Mouse (Mus musculus) heart, postnatal 36 days (tissue): ENCODE results near the gene Hoxb8. TPM values are rescaled to one million over a fixed set of nuclear protein-coding genes. Genes with fewer than 3 reads are reported as not detected.

ENCODE experiments used
- DNase-seq, 2 experiments: peaks; one replicate each; pipeline ENCODE4 v3.0.0; 2021 to 2022
- intact Hi-C: fragments of 180-260 bp; cut with DNase I; formaldehyde crosslinking; loops from one replicate; pipeline ENCODE4 v1.15.1; 2025
- total RNA-seq, 2 experiments: library from RNA; stranded (reverse); gene quantifications; 2 replicates each; pipeline ENCODE4 v1.2.3; 2021

The Hoxb8 gene
- total RNA-seq, 2 experiments from 2014 or later: not detected

DNA sequence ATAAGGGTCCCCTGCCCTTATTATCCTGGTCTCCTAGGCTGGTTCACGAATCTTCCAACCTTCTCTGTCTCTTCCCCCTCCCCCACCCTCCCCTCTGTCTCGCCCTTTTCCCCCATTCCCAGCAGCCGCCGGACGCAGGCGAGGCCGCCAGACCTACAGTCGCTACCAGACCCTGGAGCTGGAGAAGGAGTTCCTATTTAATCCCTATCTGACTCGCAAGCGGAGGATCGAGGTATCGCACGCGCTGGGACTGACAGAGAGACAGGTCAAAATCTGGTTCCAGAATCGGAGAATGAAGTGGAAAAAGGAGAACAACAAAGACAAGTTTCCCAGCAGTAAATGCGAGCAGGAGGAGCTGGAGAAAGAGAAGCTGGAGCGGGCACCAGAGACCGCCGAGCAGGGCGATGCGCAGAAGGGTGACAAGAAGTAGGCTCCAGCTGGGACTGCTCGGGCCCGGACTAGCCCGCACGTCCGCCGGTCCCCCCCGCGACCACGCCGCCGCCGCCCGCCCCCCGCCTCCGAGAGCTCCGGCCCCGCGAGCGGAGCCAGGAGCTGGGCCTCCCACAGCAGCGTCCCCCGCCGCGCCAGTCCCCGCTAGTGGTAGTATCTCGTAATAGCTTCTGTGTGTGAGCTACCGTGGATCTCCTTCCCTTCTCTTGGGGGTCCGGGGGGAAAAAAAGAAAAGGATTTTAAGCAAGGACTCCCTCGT lies 2.5 kb downstream of the Hoxb8 start:
- intact Hi-C loops: loop anchor here (5.0 kb wide), 1 partner anchor 277 kb away; the partner anchor contains the start of gene Igf2bp1
- DNase-seq: no peak

DNA sequence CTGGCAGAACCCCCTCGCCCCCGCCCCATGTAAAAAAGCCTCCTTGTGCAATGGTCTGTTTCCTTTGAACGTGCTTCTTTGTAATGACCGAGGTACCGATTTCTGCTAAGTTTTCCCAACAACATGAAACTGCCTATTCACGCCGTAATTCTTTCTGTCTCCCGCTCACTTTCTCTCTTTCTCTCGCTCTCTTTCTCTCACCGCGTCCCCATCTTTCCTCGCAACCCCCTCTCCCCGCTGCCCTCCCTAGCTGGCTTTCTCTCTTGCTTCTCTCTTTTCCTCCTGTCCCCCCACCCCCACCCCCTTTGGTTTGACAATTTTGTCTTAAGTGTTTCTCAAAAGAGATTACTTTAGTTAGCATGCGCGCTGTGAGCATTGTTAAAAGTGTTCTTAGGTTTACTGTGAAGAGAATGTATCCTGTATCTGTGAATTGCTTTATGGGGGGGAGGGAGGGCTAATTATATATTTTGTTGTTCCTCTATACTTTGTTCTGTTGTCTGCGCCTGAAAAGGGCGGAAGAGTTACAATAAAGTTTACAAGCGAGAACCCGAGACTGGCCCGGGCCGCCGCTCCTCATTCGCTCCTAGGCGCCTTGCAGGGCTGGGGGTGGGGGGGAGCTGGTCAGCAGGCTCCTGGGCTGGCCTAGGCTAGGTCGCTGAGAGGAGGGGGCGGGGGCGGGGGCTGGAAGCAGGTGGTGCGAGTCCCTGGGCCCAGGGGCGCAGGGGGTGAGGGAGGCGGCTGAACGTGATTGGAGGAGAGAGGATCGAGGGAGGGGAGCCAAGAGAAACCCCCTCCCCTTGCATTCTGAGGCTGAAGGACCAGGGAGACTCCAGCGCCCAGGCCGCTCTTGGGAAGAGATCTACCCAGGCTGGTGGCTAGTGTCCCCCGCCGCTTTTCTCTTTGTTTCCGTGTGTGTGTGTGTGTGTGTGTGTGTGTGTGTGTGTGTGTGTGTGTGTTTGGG lies 3.3 kb downstream of the Hoxb8 start:
- intact Hi-C loops: loop anchor here (5.0 kb wide), 1 partner anchor 278 kb away; the partner anchor contains the start of gene Igf2bp1
- DNase-seq: no peak

DNA sequence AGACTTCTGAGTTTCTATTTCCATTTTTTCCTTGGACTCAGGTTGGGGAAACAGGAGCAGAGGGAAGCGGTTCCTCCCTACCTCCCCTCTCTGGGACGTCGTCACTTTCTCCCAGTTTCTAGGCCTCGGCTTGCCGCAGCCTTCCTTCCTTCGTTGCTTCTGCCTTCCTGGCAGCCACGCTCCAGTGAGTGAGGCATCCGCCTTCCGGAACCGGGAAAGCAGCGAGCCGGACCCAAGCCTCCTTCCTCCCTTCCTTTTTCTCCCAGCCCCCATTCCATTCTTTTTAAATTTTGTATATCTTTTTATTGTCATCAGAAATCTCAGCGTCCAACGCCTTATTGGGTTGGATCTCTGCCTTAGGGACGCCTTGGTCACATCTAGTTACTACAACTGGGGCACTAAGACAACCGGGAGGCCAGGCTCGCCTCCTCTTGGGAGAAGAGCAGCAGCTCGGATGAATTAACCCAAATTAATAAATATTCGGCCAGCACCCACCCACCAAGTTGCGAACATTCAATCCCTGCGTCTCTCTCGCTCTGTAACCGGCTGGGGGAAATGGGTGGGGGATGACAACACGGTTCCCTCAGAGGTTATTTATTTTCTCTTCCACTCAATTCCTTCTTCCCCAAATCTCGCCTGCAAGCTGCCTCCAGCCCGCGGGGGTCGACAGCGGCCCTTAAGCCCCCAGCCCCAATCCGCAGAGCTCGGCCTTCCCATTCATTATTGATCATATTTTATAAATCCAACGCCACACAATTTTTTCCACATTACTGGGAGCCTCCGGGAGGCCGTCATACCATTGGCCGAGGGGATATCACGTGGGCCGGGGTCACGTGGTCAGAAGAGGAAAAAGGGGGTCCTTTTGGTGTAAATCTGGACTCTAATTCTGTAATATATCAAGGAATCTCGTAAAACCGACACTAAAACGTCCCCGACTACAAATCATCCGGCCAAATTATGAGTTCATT lies 4.3 kb downstream of the Hoxb8 start, which contains the start of gene Hoxb7:
Gene Hoxb7 (plus strand): TSS at position 853 of the 968 bp plus-strand sequence.
- intact Hi-C loops: no loop called here
- DNase-seq: no peak

DNA sequence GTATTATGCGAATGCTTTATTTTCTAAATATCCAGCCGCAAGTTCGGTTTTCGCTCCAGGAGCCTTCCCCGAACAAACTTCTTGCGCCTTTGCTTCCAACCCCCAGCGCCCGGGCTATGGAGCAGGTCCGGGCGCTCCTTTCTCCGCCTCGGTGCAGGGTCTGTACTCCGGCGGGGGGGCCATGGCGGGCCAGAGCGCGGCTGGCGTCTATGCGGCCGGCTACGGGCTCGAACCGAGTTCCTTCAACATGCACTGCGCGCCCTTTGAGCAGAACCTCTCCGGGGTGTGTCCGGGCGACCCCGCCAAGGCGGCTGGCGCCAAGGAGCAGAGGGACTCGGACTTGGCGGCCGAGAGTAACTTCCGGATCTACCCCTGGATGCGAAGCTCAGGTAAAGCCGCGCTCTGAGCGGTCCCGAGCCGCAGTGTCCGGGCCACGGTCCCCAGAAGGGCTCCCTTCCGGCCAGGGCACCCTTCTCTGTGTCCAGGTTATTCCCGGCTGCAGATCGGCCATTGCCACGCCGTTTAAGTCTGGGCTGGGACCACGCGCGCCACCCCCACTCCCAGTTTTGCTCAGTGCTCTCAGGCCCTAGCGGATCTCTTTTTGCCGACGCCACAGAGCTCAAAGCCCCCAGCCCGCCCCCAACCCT lies 5.2 kb downstream of the Hoxb8 start:
- intact Hi-C loops: no loop called here
- DNase-seq: no peak

DNA sequence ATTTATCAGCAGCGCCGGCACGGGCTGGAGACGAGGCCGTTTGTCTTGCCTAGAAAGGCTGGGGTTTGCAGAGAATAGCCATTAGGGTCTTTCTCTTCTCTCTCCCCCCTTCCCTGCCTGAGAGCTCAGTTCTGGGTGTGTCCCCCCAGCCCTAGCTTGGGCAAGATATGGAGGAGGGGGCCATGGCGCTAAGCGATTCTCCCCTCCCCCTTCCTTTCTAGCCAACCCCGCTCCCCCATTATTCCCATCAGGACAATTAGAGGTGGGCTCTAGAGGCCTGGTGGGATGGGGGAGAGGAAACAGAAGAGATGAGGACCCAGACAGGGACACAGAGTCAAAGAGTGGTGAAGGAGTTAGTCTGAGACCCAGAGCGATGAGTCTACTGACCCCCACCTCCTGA lies 5.7 kb downstream of the Hoxb8 start:
- intact Hi-C loops: no loop called here
- no peak for DNase-seq

DNA sequence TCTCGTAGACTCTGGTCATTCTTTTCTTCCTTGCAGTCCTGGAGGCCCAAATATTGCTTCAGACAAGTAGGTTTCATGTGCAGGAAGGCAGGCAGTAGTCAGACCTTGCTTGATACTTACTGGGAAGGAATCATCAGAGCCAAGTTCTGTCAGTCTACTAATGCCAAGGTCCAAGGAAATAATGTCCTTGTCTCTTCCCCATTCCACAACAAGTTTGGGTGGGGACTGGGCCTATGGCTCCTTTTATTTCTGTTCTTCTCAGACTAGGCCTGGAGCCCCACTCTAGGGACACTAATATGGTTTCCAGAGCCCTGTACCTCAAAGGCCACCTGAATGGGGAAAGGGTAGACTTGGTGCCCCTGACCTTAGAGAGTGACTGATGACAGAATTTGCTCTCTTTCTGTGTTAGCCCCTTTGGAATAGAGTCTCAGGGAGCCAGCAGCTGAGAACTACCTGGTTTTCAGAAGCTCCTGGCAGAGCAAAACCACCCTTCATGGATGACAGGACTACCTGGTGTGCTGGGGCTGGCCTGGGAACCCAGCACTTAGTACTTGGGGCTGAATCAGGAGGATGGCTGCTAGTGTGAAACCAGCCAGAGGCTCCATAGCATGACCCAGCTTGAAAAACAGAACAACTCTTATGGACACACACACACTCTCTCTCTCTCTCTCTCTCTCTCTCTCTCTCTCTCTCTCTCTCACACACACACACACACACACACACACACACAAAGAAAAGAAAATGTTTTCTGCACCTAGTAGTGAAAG lies 6.9 kb downstream of the Hoxb8 start:
- intact Hi-C loops: no loop called here
- DNase-seq: no peak

DNA sequence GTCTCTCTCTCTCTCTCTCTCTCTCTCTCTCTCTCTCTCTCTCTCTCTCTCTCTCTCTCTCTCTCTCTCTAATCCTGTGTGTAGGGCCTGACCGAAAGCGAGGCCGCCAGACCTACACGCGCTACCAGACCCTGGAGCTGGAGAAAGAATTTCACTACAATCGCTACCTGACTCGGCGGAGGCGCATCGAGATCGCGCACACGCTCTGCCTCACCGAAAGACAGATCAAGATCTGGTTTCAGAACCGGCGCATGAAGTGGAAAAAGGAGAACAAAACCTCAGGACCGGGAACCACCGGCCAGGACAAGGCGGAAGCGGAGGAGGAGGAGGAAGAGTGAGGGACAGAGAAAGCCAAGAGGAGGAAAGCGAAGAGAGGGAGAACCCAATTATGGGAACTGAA lies 7.6 kb downstream of the Hoxb8 start:
- no peak for DNase-seq
- intact Hi-C loops: no loop called here

DNA sequence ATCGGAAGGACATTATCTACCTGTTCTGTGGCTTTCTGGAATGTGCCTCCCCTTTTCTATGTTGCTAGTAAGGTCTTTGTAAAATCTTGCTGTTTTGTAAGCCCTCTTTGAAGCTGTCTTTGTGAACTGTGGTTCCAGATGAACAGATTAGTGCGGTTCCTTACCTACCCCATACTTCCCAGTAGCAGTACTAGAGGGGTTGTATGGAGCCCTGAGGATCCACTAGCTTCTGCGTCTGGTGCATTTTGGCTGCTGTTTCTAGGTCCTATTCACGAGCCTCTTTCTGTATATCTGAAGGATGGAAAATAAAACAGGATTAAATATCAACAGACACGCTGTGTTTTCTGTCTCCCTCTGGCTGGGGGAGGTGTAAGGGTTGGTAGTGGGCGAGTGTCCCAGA lies 8.1 kb downstream of the Hoxb8 start:
- intact Hi-C loops: no loop called here
- DNase-seq: no peak

DNA sequence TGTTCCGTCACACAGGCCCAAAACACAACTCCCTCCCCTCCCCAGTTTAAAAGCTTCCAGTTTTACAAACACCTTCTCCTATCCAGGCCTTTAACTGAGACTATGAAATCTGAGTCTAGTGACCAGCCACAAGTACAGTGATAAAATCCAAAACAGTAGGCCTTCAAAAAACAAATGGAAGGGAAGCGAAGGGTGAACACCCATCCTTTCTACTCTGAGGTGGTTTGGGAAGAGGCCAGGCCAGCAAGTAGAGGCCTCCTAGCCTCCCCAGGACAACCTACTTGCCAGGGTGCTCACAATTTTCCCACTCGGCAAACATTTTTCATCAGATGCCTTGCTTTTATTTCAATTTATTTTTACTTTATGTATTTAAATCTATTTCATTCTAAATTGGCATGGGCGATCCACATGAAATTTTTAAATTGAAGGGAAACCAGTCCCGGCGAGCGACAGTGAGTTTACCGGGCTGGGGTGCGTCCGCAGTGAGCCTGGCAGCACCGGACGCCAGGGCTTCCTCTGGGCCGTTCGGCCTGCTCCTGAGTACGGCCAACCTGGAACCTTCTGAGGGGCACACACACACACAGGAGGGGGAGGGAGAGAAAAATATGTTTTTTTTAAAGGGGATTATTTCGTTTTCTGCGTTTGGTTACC lies 9.1 kb downstream of the Hoxb8 start:
- intact Hi-C loops: no loop called here
- no peak for DNase-seq

DNA sequence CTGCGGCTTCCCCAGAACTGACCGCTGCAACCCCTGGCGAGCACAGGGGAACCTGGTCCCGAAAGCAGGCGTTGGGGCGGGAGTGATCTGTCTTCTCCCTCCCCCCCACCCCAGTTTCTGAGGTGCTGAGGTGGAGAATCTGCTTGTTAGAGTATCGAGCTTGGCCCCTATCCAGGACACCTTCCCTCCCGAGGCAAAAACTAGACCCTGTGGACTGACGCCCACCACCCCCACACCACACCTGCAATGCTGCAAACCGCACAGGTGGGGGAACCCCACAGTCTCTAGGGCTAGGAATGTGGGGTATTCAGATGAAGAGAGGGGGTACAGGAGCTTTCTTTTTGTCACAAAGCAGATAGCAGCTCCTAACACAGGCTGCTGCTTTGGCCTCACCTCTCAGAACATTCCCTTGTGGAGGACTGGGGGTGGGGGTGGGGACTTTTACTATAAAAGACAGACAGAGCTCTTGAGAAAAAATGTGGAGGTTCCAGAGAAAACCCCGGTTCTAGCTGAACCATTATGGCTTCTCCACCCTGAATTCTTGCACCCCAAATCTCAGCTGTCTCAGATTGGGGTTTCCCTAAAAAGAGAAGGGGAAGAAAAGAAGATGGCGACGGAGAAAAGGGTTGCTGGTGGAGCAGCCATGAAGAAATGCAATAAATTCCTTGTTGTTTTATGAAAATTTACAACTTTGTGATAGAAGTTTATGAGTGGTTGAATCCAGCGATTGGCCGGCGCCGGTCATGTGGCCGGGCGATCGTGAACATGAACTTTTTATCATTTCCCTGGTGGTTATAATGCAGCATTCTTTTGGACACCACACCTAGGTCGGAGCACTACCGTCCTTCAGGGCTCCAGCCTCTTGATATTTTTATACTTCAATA lies 10.2 kb downstream of the Hoxb8 start, which contains the start of gene Hoxb6:
Gene Hoxb6 (plus strand): TSS at position 796 of the 884 bp plus-strand sequence.
- intact Hi-C loops: no loop called here
- DNase-seq: no peak

DNA sequence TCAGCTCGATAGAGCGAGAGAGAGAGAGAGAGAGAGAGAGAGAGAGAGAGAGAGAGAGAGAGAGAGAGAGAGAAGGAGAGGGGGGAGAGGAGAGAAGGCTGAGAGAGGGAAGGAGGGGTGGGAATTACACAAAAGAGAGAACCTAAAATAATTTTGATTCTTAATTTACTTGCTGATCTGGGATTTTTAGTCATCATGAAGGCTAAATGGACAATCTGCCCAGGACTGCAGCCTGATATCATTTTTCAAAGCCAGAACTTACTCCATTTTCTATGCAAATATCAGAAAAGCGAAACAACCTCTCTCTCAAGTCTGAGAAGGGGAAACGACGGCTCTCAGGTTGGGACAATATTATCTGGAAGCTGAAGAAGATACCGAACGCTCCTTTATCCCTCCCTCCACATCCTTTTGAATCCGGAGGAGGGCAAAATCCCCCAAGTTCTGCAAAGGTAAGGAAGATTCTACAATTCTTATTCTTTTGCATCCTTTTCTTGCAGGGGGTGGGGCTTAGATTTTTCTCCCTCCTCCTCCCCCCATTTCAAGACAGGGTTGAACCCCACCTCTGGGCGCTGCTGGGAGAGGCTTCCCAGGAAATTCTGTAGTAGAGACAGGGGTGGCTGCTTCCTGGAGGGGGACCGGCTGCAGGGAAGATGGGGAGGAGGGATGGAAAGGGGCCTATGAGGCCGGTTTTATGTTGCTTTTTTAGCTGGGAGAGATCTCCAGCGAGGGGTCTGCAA lies 11.0 kb downstream of the Hoxb8 start:
- intact Hi-C loops: no loop called here
- DNase-seq: no peak

DNA sequence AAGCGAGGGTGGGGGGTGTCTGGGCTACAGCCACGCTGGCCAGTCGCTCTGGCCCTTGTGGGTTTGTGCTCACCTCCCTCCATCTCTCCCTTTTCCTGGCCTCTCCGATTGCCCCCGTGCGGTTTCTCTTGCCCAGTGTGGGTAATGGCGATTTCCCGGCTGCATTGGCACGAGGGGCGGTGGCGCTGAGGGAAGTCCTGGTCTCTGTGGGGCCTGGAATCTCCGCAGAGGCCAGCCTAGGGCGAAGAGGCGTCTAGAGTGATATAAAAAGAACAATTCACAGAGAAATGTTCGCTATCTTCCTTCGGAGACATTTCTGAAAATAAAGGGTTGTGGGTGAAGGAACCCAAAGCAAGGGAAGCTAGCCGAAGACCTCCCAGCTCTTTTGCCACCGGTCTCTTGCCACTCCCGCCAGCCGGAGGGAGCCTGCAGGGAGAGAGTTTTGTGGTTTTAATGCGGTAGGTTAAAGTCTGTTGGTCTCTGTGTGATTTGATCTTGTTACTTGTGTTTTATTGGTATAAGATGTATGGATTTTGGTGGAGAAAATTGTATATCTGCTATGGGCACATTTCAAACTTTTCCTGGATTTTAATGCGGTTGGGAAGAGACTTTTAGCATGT lies 11.7 kb downstream of the Hoxb8 start:
- no peak for DNase-seq
- intact Hi-C loops: no loop called here

DNA sequence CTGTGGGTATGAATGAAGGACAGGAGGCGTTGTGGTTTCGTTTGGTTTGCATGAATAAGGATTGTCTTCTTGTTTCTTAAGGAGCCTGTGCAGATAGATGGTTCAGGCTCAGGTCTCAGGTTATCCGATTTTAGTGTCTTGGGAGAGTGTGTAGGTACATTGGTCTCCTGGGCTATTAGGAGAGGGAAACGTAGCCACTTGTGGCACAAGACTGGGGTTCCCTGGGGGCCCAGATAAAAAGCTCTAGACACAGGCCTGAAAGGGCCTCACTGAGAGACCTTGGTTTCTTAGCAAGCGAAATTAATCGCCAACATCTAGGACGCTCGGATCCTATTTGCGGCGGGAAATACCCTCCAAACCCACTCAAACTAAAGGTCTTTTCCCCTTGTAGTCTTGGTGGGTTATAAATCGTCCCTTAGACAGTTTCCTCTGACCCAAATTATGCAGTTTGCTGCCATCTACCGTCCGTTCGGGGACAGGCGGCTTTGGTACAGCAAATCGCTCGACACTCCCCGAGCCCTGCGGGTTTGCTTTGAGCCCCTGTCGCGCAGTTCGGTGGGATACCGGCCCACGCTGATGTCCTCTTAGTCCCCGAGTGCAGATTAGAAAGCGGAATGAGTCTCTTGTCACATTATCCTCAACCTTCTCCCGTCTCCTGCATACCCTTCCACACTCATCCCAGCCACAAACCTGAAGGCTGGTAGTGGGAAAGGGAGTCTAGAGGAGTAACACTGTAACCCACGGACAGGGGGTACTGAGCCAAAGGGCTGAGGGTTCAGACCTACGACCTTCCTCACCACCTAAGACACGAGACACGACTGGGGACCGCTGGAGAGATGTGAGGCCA lies 12.8 kb downstream of the Hoxb8 start:
- DNase-seq: peak; percentile 69 to 74
- intact Hi-C loops: loop anchor here (2.0 kb wide), 1 partner anchor 14 kb away; the partner anchor contains the start of gene Hoxb8

DNA sequence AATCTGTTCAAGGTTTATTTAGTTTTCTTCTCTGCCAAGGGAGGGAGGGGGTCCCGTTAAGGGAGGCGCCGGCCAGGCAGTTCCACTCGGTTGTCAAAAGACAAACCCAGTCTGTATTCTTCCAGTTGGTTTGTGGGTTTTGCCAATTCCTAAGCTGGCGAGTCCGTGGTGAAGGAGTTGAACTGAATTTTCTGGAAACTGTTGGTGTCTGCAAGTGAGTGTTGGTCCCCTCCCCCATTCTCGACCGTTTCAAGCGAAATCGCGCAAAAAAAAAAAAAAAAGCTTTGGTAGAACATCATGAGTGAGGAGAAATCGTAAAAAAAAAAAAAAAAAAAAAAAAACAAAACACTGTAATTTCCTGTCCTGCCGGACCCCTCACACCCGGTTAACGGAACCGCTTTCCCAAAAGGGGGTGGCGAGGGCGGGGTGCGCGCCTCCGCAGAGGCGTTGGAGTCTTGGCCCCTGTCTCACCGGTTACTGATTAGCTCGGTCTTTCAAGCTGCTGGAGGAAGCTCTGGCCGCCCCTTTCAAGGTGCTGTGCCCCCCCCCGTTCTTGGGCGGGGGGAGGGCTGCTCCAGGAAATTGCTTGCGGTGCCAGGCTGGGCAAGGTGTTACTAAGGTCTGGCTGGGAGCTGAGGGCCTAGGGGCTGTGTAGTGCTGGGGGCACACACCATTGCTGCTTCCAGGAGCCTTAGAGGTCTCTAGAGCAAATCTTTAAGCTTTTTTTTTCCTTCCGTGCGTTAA lies 13.6 kb downstream of the Hoxb8 start:
- DNase-seq: no peak
- intact Hi-C loops: loop anchor here (2.0 kb wide), 1 partner anchor 14 kb away; the partner anchor contains the start of gene Hoxb8

DNA sequence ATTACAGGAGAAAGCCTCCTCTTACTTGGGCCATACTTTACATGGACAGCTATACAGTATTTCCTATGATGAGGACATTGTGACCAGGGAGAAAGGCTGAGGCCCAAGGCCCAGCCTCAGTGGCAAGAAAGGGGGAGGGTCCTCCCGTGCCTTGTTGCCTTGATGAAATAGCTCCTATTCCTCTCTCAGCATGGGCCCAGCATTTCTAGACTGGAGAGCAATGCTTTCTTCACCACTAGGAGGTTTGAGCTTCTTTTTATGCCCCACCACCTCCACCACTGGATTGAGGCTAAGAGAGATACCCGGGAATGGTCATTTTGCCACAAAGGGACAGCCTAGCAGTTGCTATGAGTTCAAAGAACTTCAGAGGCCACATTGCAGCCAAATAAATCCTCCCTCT lies 15.3 kb downstream of the Hoxb8 start:
- DNase-seq: no peak
- intact Hi-C loops: no loop called here
